Mouse (Mus musculus) common myeloid progenitor, adult 5-6 weeks (primary cell): ENCODE results near the gene Gnat2. TPM values are rescaled to one million over a fixed set of nuclear protein-coding genes. Genes with fewer than 3 reads are reported as not detected.
A peak's percentile ranks its signal among the peaks of the same experiment; 100 is the strongest.

ENCODE experiments used
- ATAC-seq: replicated peaks from 2 replicates; pipeline ENCODE4 v1.8.0; 2016; ENCODE audit warnings: low read depth, mild to moderate bottlenecking, moderate TSS enrichment, inconsistent platforms; ENCODE audit not compliant: poor library complexity, severe bottlenecking
- total RNA-seq: library from RNA; stranded (forward); fragments of 200-1000, 187-1606 nt; gene quantifications from 2 replicates; pipeline ENCODE4 v1.2.3, GENCODE M21; 2017

Gene Gnat2
- total RNA-seq, result 5.2 TPM in 1 of 2 replicates, not detected in the other

DNA sequence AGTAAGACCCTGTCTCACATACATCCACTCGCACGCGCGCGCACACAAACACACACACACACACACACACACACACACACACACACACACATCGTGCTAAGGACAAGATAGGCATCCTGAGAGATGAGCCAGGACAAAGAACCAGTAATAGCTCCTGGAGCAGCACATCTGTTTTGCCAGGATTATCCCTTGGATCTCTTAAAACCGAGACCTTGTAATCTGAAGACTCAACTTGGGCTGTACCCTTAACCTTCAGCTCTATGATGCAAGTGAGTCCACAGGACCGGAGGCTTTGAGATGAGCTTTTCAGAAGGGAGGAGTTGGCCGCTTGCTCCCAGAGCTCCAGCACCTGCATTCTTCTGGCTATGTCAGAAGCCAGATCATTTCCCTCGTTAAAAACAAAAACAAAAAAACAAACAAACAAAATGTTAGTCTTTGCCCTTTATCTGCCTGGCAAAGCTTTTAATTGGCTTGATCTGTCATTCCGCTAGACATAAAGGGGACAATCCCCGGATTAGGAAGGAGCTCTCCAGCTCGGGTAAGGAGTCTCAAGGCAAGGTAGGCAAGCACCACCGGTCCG lies at the start of gene Gnat2:
Gene Gnat2, plus strand, starts transcription at position 254 of the 580 bp plus-strand sequence.
- ATAC-seq, result no peak

DNA sequence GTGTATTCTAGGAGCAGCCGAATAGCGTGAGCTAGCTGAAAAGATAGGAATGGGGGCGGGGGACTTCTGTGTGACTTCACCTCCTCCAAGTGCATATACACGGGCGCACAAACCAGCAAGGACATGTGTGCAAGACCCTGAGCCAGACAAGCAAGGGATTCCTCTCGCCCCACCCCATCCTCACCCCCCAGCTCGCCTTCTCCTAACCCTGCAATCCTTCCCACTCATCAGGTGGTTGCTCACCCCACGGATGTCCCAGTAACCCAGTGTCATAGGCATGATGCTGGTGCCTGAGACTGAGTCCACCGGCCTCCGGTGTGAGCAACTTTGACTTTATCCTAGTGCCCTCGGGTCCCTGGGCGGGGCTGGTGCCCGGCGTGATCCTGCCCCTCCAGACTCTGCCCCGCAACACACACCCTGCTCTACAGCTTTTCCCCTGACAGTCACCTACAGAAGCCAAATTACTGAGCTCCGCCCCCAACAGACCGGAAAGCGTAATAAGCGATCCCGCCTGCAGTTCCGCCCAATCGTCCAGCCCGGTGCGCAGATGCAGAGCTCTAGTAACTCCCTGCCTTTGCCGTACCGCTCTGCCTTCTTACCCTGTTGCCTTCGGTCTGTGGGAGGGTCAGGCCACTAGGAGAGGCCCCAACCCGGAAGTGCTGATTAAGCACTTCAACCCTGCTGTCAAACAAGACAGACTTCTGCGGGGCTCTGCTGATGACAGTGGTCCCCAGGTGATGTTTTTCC lies 48.0 kb upstream of the Gnat2 start, which contains the start of gene Gstm4:
Gene Gstm4, minus strand, starts transcription at position 501 of the 747 bp plus-strand sequence.
- peak; percentile 97 for ATAC-seq

DNA sequence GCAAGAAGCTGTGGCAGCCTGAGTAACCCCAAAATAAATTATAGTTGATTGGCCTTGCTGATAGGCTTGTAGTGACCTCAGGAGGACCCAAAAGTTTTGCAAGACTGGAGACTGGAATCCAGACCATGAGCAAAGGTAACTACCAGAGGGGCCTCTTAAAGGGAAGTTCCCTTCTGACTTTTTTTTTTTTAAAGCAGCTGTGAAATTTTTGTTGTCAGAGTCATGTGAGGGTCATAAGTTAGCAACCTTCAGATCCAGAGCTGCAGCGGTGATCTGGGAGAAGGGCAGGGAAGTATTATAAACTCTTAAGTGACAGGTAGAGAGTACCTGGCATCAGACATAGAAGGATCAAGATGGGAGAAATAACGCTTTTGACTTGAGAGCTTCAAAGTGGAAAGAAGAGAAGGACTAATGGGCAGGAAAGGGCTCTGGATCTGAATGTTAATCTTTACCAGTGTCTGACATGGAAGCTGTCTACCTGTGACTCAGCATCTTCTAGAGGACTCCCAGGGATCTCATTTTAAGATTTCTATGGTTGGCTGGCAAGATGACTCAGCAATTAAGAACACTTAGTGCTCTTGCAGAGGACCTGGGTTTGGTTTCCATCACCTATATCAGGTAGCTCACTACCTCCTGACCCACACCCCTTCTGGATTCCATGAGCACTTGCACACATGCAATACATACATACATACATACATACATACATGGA lies 45.5 kb upstream of the Gnat2 start:
- ATAC-seq, result no peak

DNA sequence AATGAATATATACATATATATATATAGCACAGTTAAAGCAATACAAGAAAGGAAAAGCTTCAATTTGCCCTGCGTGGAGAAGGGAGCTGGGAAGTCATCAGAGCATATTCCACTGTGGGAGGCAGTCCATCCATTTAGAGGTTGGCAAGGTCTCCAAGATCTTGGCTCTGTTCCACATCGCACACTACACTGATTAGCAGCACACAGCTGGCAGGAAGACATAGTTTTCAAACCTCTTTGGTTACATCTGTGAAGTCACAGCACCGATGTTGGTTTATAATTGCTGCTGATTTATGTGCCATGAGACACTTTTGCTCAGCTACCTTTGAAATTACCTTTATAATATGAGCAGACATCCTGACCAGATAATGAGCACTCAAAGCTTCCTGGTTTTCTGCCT lies 44.3 kb upstream of the Gnat2 start:
- ATAC-seq, result no peak

- no peak for ATAC-seq
Observed at GRCm38 (mm10) chr3:108050493-108050892, 42.1 kb upstream of the Gnat2 start.

DNA sequence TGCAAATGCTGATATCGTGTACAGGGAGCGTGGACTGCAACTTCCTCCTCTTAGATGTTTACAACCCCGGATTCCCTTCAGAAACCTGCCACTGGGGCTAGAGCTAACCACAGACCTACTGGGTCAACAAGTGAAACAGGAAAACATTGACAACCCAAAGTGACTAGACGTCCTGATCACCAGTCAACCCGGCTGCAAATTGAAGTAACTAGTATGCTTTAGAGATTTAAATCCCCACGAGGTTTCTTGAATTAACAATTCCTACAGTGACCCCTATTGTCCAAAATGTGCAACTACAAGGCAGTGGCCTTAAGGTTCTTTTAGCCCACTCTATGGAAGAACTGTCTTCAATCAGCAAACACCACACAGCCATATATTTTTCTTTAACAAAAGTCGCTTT lies 31.2 kb upstream of the Gnat2 start:
- ATAC-seq, result peak; percentile 82

DNA sequence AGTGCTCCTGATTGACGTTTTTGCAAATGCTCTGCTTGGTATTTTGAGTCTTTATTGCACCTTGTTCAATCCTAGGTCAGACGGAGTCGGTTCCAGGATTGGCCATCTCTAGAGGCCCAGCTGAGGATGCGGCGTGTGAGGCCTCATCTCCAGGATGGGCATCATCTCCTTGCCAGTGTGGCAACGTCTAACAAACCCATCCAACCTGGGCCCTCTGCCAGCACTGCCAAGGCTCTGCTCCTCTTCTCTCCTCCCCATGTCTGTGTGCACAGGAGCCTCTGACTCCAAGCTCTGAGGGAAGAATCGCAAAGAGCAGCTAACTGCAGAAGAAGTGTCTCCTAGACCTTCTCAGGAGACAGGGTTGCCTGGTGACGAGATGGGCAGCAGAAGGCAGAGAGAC lies 29.9 kb upstream of the Gnat2 start:
- ATAC-seq, result no peak

DNA sequence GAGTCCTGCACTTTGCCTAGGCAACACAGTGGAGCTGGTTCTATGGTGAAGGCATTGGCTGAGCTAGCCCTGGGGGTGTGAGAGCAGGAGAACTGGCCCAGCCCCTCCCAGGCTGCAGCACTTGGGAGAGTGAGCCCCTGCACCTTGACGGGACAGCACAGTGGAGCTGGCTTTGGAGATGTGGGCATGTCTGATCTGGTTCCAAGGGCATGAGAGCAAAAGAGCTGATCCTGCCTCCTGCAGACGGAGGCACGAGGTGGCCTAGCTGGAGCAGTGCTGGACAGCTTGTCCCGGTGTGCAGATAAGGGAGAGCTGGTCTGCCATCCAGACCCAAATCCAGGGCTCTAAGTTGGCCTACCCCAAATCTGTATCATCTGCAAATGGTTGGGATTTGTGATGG lies 27.9 kb upstream of the Gnat2 start:
- ATAC-seq, result no peak

- ATAC-seq, result no peak
Observed at GRCm38 (mm10) chr3:108065551-108065950, 27.0 kb upstream of the Gnat2 start.

DNA sequence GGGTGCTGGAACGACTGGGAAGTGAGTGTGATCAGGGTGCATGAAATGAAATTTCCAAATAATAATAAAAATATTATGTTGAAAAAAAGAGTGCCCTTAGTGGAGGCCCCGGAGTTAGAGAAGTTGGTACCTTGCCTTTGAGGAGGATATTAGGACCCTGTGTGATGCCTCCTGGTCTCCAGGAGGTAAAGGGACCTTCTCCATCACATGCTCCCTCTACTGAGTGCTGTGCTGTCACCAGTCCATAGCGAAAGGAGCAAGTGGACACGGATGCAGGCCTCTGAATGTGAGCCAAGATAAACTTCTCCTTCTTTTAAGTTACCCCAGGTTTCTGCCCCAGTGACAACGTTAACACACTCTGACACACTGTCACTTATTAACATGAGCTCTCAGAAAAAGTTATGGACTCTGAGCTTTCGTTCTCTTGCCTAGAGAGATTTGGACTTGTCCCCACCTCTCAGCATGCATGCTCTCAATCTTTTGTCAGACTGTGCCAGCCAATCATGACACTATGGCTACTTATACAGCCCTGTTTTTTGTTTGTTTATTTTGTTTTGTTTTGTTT lies 25.1 kb upstream of the Gnat2 start:
- no peak for ATAC-seq

DNA sequence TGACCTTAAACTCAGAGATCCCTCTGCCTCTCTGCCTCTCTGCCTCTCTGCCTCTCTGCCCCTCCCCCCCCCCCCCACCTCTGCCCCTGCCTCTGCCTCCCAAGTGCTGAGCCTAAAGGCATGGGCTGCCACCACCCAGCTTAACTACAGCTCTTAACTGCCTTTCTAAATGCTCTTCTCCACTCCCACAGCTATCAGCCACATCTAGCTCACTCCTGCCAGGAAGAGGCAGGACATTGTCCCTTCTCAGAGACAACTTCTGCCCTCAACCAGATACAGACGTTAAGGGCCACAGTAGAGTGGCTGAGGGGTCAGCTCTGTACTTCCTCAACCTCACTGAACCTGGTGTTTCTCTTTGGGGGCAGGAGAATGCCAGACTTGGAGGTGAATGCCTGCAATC lies 23.8 kb upstream of the Gnat2 start:
- no peak for ATAC-seq

GRCm38 (mm10) chr3:108069231-108069870 lies 23.2 kb upstream of the Gnat2 start:
- ATAC-seq, result peak; percentile 57

DNA sequence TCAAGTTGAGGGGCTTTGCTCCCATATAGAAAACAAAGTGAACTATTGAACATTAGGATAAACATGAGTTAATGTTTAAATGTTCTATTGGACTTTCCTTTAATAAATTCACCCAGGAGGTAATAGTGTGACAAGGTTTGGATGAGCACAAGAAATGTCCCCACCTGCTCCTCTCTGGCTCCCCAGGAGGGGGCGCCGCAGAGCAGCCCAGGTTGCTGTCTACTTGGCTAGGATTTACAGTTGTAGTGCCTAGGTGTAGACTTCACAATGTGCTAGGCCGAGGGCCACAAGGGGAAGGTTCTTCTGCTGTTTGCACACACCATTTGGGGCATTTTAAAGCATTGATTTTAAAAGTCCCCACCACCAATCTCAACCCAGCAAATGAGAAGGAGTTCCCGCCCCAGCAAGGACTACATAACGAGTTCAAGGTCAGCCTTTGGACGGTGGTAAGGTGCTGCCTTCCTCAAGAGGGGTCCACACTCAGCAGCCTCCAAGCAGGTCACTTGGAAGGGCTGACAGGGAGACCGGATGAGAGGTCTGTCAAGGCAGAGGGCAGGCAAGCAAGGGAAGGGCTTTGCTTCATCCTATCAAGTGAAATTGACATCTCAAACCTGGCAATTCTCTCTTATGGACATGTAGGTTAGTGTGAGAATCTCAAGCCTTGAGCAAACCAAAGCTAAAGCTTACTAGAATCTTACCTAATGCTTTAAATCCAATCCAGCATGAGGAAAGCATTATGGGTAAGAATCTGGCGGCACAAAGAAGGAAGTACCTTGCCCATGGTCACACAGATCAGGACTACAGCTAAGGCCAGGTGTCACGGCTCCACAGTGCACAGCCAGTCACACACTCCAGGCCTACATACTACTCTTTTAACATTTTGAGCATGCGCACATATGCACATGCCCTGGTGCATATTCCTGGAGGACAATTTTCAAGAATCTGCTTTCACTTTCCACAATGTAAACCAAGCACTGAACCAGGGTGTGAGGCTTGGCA lies 22.0 kb upstream of the Gnat2 start:
- peak; percentile 81 for ATAC-seq

- ATAC-seq, result no peak
Observed at GRCm38 (mm10) chr3:108072983-108073569, 19.5 kb upstream of the Gnat2 start.

GRCm38 (mm10) chr3:108076836-108077235 lies 15.8 kb upstream of the Gnat2 start:
- no peak for ATAC-seq

DNA sequence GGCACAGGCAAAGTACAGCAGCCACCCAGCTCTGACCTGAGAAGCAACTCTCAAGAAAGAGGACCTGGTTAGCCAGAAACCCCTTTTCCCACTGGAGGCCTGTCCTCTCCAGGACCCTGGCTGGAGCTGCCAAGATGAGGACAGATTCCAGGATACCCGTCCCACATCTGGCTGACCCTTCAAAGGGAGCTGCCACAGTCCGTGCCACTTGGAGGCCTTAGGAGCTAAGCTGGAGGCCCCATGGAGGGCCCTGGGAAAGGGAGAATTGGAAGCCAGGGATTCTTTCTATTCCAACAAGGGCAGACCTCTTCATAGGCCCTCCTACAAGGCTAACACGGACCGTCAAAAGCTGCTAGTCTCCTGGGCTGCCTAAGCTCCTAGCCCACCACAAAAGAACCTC lies 10.9 kb upstream of the Gnat2 start:
- no peak for ATAC-seq

GRCm38 (mm10) chr3:108082251-108082875 lies 10.2 kb upstream of the Gnat2 start:
- ATAC-seq, result no peak

- no peak for ATAC-seq
Observed at GRCm38 (mm10) chr3:108083161-108083560, 9.4 kb upstream of the Gnat2 start.
